Mouse (Mus musculus): Measurements from ENCODE around the gene Snx29. TPM values are rescaled to one million over a fixed set of nuclear protein-coding genes. Genes with fewer than 3 reads are reported as not detected.
A peak's percentile ranks its signal among the peaks of the same experiment; 100 is the strongest.

Snx29 gene
- polyA plus RNA-seq, 1 experiment from 2014 or later, result 22.7 TPM

DNA sequence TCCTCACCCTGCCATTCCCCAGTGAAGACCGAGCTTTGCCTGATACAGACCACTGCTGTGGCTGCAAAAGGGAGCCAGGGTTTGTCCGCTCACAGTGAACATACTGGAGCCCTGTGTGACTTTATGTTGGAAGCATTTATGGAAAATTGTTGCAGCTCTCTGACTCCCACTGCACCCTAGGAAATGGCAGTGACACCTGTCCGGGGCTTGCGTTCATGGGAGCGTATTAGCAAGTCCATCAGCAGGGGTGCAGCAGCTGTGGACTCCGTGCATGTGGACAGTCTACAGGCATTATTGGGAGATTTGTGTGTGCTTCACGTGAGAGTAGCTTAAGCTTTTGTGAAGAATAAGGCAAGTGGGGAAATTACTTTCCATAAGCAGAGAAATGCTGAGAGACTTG lies 307.0 kb downstream of the Snx29 start:
- Histone ChIP-seq H3K9me3 (no peaks in the 10 kb centered on the region), H3K4me3 (no peak overlapping the region), H3K36me3 (replicated peaks) (no peaks in the 10 kb centered on the region), H3K27ac (no peak overlapping the region), H3K9ac (no peak overlapping the region), H3K4me1 (no peaks in the 10 kb centered on the region), H3K27me3 (replicated peaks) (no peaks in the 10 kb centered on the region), H3K4me2 (no peak overlapping the region)
- WGBS, result 74% methylated on average over 7 of the region's 7 CpGs
- no peak for ATAC-seq (replicated peaks)

DNA sequence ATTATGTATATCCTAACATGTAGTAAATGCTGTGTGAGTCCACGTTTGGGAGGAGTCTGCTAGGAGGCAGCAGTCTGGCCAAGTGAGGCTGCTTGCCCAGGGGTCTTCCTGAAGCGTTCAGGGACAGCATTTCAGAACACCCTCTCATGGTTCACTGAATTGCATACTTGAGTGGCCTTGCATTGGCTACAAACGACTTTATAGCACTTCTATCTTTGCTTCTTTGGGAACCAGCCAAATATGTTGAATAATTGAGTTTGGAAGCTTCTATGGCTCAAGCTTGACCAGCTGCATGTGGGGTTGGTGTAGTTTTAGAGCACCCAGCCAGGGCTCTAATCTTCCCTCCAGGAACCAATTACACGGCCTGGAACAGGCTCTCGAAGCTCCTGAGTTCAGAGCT lies 307.8 kb downstream of the Snx29 start:
- Histone ChIP-seq H3K4me3 (no peak overlapping the region), H3K27me3 (replicated peaks) (no peaks in the 10 kb centered on the region), H3K9ac (no peak overlapping the region), H3K27ac (no peak overlapping the region), H3K4me1 (no peaks in the 10 kb centered on the region), H3K4me2 (no peak overlapping the region), H3K9me3 (no peaks in the 10 kb centered on the region), H3K36me3 (replicated peaks) (no peaks in the 10 kb centered on the region)
- WGBS, result 51% methylated on average over 5 of the region's 5 CpGs
- no peak for ATAC-seq (replicated peaks)

DNA sequence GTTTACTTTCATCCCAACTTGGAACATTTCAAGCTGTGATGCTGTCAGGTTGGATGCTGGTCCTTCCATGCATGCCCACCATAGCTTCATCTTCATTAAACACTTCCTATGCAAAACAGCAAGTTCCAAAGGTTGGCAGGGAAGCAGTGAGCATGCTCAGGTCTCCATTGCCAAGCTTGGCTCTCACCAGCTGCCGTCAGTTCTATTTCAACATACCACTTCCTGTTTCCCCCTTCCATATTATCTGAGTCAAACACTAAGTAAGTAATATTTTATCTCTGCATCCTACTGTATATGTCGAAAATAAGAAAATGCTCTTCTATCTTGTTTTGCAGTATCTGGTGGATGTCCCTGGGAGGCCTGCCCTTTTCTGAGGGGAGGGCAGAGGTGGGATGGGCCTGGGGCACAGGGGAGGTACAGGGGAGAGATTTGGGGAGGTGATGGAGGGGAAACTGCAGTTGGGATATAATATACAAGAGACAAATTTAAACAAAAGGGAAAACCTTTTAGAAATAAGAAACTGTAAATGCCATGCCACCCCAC lies 309.6 kb downstream of the Snx29 start:
- H3K9ac ChIP-seq, result no peak overlapping the region
- H3K9me3 ChIP-seq, result no peaks in the 10 kb centered on the region
- WGBS, result 80% methylated on average over 2 of the region's 2 CpGs
- H3K27ac ChIP-seq, result no peak overlapping the region
- no peaks in the 10 kb centered on the region for H3K27me3 ChIP-seq (replicated peaks)
- no peak overlapping the region for H3K4me2 ChIP-seq
- no peak for ATAC-seq (replicated peaks)
- peaks cover 13% of the 10 kb centered on the region for H3K4me1 ChIP-seq
- H3K36me3 ChIP-seq (replicated peaks), result no peaks in the 10 kb centered on the region
- H3K4me3 ChIP-seq, result no peak overlapping the region

DNA sequence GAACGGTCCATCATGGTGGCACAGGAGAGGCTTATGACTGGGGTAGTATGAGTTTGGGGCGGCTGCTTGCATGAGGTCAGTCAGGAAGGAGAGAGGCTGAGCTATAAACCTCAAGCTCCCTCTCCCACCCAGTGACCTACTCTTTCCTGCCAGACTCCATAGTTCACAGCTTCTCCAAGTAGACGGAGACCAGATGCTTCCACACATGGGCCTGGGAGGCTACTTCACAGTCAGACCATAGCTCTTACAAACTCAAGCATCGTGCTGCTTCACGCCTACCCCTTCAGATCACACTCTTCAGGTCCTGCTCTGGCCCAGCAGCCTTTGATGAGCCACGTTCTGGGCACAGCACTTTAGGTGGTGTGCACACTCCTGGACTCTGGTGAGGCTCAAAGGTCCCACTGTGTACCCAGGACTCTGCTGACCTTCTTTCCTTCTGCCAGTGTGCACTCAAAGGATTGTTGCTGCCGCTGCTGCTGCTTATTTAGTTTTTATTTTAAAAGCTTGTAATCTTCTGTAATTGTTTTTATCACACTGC lies 313.6 kb downstream of the Snx29 start:
- Histone ChIP-seq H3K4me2 (no peak overlapping the region), H3K9me3 (no peaks in the 10 kb centered on the region), H3K27ac (no peak overlapping the region), H3K4me3 (no peak overlapping the region), H3K36me3 (replicated peaks) (no peaks in the 10 kb centered on the region), H3K27me3 (replicated peaks) (no peaks in the 10 kb centered on the region), H3K9ac (no peak overlapping the region), H3K4me1 (peaks cover 14% of the 10 kb centered on the region)
- ATAC-seq (replicated peaks), result no peak
- WGBS, result 71% methylated on average over 7 of the region's 7 CpGs

DNA sequence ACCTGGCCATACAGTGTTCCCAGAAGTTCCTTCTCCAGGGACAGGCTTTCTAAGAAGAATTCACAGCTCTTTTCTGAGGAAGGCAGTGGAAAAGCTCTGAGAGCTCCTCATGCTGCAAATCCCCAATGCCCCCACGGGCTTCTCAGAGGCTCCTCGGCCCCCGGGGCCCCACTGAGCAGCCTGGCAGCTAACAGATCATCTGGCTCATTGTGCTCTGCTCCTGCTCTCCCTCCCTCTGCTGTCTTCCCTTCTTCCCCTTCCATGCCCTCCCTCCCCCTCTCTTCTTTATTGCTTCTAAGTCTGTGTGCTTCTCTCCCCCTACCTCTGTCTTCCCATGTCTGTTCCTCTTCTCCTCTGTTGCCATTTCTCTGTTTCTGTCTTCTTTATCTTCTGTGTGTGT lies 314.2 kb downstream of the Snx29 start:
- 0% methylated on average over 3 of the region's 3 CpGs for WGBS
- H3K27ac ChIP-seq, result peak overlapping the region; percentile 45; the same call in 1 of the 2 replicates
- no peak overlapping the region for H3K4me2 ChIP-seq
- H3K4me3 ChIP-seq, result no peak overlapping the region
- no peaks in the 10 kb centered on the region for H3K27me3 ChIP-seq (replicated peaks)
- H3K9me3 ChIP-seq, result no peaks in the 10 kb centered on the region
- H3K4me1 ChIP-seq, result peaks cover 14% of the 10 kb centered on the region
- ATAC-seq (replicated peaks), result peak; percentile 42; the same call in 1 of the 2 replicates
- no peaks in the 10 kb centered on the region for H3K36me3 ChIP-seq (replicated peaks)
- H3K9ac ChIP-seq, result no peak overlapping the region

DNA sequence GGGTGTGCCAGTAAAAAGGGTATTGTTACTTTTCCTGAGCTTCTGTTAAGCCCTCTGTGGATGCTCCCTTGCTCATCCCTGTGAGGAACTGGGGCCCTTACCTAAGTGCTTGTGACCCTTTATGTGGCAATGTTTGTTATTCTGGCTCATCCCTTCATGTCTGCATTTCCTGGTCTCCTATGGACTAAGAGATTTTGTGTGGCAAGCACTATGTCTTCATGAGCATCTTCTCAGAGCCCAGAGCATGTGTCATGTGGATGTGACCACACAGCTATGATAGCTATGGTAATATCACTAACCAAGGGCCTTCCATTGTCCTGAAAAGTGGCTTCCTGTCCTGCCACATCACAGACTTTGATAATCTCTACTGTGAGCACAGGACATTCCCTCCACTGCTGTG lies 315.1 kb downstream of the Snx29 start:
- Histone ChIP-seq H3K36me3 (replicated peaks) (no peaks in the 10 kb centered on the region), H3K4me1 (peaks cover 14% of the 10 kb centered on the region), H3K9me3 (no peaks in the 10 kb centered on the region), H3K9ac (no peak overlapping the region), H3K4me2 (no peak overlapping the region), H3K27me3 (replicated peaks) (no peaks in the 10 kb centered on the region), H3K4me3 (no peak overlapping the region), H3K27ac (no peak overlapping the region)
- no peak for ATAC-seq (replicated peaks)

DNA sequence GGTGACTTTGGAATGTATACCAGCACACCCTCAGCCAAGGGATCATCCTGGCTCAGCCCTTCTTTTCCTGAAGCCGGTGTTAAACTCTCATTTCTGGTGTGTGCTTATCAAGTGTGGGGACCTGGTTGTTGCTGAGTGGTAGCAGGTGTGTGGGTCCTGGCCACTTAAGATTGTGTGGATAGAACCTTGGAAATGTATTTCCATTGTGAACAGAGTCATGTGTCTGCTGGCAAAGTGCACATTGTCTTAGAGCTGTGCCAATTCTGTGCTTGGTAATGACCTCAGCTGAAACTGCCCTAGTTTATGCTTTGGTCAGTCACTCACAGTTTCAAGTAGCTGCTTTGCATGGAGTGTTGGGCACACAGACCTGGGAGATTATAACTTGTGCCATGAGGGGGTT lies 316.0 kb downstream of the Snx29 start:
- H3K4me2 ChIP-seq, result no peak overlapping the region
- ATAC-seq (replicated peaks), result no peak
- WGBS, result 87% methylated on average over 1 of the region's 1 CpGs
- no peak overlapping the region for H3K9ac ChIP-seq
- no peaks in the 10 kb centered on the region for H3K27me3 ChIP-seq (replicated peaks)
- H3K4me3 ChIP-seq, result no peak overlapping the region
- no peaks in the 10 kb centered on the region for H3K9me3 ChIP-seq
- no peaks in the 10 kb centered on the region for H3K36me3 ChIP-seq (replicated peaks)
- peaks cover 14% of the 10 kb centered on the region for H3K4me1 ChIP-seq
- no peak overlapping the region for H3K27ac ChIP-seq

DNA sequence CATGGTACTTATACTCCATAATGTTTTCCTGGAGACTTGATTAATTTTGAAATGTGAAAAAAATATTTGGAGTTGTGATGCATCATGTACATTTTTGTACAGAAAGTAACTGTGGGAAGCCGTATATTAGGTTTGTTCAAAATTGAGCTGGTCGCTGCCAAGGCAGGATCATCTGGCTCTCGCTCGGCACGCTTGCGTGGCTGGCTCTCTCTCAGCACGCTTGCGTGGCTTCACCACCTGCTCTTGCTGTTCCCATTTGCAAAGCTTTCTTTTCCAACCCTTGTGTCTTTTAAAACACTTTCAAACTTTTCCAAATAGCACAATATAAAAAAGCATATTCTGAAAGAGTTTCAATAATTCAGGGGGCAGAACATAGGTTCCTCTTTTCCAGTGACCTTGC lies 317.2 kb downstream of the Snx29 start:
- no peaks in the 10 kb centered on the region for H3K36me3 ChIP-seq (replicated peaks)
- H3K27ac ChIP-seq, result no peak overlapping the region
- no peak for ATAC-seq (replicated peaks)
- 93% methylated on average over 8 of the region's 8 CpGs for WGBS
- H3K4me1 ChIP-seq, result peaks cover 14% of the 10 kb centered on the region
- H3K4me2 ChIP-seq, result no peak overlapping the region
- H3K4me3 ChIP-seq, result no peak overlapping the region
- no peaks in the 10 kb centered on the region for H3K9me3 ChIP-seq
- H3K27me3 ChIP-seq (replicated peaks), result no peaks in the 10 kb centered on the region
- no peak overlapping the region for H3K9ac ChIP-seq

DNA sequence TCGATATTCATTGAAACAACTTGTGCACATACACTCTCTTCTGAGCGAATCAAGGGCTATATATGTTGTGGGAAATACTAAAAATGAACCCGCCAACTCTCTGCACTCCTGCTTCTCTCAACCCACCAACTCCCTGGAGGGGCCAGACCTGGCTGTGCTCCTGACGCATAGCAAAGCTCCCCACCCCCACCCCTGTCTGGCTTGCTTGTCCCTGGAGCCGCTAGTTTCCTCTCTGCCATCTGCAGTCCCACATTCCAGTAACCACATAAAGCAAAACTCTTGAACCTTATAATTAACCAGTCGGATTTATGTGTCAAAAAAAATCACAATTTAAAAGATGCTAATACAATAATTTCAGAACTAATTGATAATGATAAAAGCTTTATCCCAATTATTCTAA lies 320.9 kb downstream of the Snx29 start:
- no peaks in the 10 kb centered on the region for H3K9me3 ChIP-seq
- H3K27ac ChIP-seq, result no peak overlapping the region
- H3K4me1 ChIP-seq, result 0 out of 2 replicates have a peak, but pooled peaks cover 3% of the 10 kb centered on the region
- H3K4me3 ChIP-seq, result no peak overlapping the region
- 68% methylated on average over 6 of the region's 6 CpGs for WGBS
- no peak overlapping the region for H3K4me2 ChIP-seq
- H3K27me3 ChIP-seq (replicated peaks), result no peaks in the 10 kb centered on the region
- ATAC-seq (replicated peaks), result no peak
- H3K36me3 ChIP-seq (replicated peaks), result no peaks in the 10 kb centered on the region
- H3K9ac ChIP-seq, result no peak overlapping the region

DNA sequence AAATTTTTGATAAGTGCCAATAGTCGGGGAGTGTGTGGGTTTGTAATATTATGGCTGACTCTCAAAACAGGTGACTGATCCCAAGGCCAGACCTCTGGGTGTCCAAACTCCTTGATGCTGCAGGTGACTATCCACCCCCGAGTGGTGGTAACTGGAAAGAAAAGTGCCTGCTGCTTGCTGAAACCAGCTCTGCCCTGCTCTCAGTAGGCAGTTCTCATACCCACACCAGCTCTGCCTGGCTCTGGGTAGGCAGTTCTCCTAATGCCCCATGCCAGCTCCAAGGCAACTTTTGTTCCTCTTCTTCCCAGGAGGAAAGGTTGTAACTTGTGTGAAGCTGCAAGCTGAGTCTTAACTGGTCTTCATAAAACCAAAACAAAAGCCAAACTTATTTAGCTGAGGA lies 321.7 kb downstream of the Snx29 start:
- H3K36me3 ChIP-seq (replicated peaks), result no peaks in the 10 kb centered on the region
- H3K4me1 ChIP-seq, result 0 out of 2 replicates have a peak, but pooled peaks cover 3% of the 10 kb centered on the region
- no peak overlapping the region for H3K4me2 ChIP-seq
- no peaks in the 10 kb centered on the region for H3K9me3 ChIP-seq
- ATAC-seq (replicated peaks), result no peak
- no peak overlapping the region for H3K27ac ChIP-seq
- WGBS, result 80% methylated on average over 2 of the region's 2 CpGs
- no peak overlapping the region for H3K4me3 ChIP-seq
- no peaks in the 10 kb centered on the region for H3K27me3 ChIP-seq (replicated peaks)
- H3K9ac ChIP-seq, result no peak overlapping the region

DNA sequence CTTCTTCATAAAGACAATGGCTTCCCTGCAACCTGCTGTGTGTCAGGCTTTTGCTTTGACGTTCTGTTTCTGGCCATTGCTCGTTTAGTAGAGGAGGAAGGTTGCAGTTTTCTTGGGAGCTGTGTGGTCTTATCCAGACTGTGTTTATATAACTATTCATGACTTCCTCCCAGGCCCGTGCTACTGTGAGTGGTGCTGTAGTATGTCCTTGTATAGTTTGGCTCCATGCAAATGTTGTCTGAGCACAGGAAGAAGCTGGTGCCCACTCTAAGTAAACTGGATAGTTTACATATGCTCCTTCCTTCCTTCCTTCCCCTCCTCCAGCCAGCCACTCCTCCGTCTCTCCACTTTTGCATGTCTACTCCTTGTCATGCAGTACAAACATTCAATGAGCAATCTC lies 323.0 kb downstream of the Snx29 start:
- no peak overlapping the region for H3K27ac ChIP-seq

DNA sequence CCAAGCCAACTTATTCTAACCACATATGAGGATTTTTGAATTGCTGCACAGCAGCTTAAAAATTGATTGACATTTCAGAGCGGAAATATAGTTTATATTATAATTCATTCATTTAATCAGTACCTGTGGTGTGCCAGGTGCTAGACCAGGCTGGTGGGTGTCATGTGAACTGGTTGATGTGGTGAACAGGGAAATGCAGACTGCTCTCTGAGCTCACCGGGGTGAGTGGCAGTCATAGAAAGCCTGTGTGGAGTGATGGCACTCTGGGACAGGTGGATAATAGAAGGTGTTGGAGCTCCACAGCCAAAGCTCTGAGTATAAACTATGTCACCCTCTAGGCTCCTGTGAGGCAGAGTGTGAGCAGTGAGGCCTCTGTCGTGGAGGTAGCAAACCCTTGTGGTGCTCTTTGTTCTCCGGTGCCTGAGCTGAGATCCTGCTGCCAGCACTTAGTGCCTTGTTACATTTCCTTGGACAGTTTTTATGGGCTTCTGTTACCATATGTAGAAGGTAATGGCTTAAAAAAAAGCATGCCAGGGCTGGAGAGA lies 324.1 kb downstream of the Snx29 start:
- H3K4me2 ChIP-seq, result no peak overlapping the region
- no peaks in the 10 kb centered on the region for H3K36me3 ChIP-seq (replicated peaks)
- 66% methylated on average over 4 of the region's 4 CpGs for WGBS
- H3K4me3 ChIP-seq, result no peak overlapping the region
- no peaks in the 10 kb centered on the region for H3K27me3 ChIP-seq (replicated peaks)
- no peaks in the 10 kb centered on the region for H3K9me3 ChIP-seq
- H3K9ac ChIP-seq, result no peak overlapping the region
- H3K4me1 ChIP-seq, result 0 out of 2 replicates have a peak, but pooled peaks cover 3% of the 10 kb centered on the region
- peak overlapping the region; percentile 39; the same call in 1 of the 2 replicates for H3K27ac ChIP-seq
- ATAC-seq (replicated peaks), result peak; percentile 60; the same call in 1 of the 2 replicates

More for the DNA sequence above, 323.0 kb downstream of the Snx29 start:
- no peaks in the 10 kb centered on the region for H3K36me3 ChIP-seq (replicated peaks)
- H3K9ac ChIP-seq, result no peak overlapping the region
- 45% methylated on average over 4 of the region's 4 CpGs for WGBS
- no peaks in the 10 kb centered on the region for H3K27me3 ChIP-seq (replicated peaks)
- H3K4me1 ChIP-seq, result 0 out of 2 replicates have a peak, but pooled peaks cover 3% of the 10 kb centered on the region
- ATAC-seq (replicated peaks), result no peak
- no peaks in the 10 kb centered on the region for H3K9me3 ChIP-seq
- no peak overlapping the region for H3K4me2 ChIP-seq
- no peak overlapping the region for H3K4me3 ChIP-seq

DNA sequence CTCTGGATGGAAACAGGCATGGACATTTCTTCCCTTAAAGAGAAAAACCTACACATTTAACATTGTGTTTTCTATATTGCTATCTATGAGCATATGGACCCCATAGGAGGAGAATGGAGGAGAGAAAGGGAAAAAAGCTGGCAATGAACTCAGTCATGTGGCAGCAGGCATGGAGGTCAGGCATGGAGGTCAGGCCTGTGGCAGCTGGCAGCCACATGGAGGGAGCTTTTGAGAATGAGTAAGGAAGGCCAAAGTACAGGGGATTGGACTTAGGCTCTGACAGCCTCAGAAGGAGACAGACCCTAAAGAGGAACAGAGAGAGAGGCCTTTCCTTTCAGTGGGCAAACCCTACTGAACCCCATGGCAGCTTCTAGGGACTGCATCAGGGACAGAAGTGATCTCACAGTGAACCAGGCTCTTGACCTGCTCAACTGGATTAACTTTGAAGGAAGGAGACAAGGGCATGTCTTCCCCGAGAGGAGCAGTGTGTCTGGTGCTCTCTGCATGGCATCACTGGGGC lies 325.5 kb downstream of the Snx29 start:
- Histone ChIP-seq H3K36me3 (replicated peaks) (no peaks in the 10 kb centered on the region), H3K4me1 (0 out of 2 replicates have a peak, but pooled peaks cover 3% of the 10 kb centered on the region), H3K9ac (no peak overlapping the region), H3K27me3 (replicated peaks) (no peaks in the 10 kb centered on the region), H3K27ac (no peak overlapping the region), H3K9me3 (no peaks in the 10 kb centered on the region), H3K4me3 (no peak overlapping the region), H3K4me2 (no peak overlapping the region)
- ATAC-seq (replicated peaks), result no peak
- whole genome bisulfite sequencing, result 69% methylated on average over 1 of the region's 1 CpGs

All from midbrain, embryonic 15.5 days (tissue).